Mouse (Mus musculus): ENCODE data around the gene Pnldc1. TPM values are rescaled to one million over a fixed set of nuclear protein-coding genes. Genes with fewer than 3 reads are reported as not detected.
A peak's percentile ranks its signal among the peaks of the same experiment; 100 is the strongest.
"Not testable (repeated sequence)": the region's sequence is repeated elsewhere in the genome, so short reads cannot be mapped to it uniquely, and the experiment has no call there.

Gene Pnldc1
- polyA plus RNA-seq, 1 experiment from 2014 or later = 2.0 TPM

DNA sequence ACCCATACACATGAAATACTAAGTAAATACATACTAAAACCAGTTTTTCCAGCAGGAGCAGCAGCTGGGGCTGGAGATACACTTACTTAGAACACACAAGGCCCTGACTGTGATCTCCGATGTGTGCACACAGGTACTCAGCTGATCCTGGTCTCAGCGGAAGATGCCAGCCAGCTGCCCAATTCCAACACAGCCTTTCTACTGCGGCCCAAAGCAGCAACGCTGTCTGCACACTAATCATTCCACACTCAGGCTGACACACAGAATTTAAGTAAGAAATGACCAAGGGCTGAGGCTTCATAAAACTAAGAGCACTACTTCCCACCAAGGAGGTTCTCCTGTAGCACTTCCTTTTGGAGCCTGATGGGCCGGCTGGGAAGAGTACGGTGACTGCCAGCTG, 7.7 kb downstream of the Pnldc1 start:
- peaks cover 16% of the 10 kb centered on the region for H3K4me1 ChIP-seq
- H3K4me3 ChIP-seq = no peak overlapping the region
- no peaks in the 10 kb centered on the region for H3K9me3 ChIP-seq (replicated peaks)
- 94% methylated on average over 6 of the region's 6 CpGs for WGBS
- H3K27me3 ChIP-seq (ENCODE audit: low read depth, poor library complexity, severe bottlenecking) = no peaks in the 10 kb centered on the region
- peaks cover 67% of the 10 kb centered on the region for H3K36me3 ChIP-seq
- no peak overlapping the region for H3K27ac ChIP-seq (replicated peaks)
- no peak for DNase-seq (ENCODE audit: low spot score)

DNA sequence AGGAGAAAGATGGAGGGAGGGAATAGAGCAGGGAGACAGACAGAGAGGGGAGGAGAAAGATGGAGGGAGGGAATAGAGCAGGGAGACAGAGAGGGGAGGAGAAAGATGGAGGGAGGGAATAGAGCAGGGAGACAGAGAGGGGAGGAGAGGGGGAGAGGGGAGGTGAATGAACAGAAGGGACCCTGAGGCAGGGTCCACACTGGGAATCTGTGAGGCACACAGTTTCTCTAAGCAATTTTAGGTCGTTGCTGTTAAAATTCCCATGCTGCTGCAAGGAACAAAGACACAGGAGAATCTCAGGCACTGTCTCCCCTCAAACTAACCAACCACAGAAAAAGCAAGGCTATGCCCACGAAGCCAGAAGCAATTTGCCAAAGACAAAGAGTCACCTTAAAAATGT, 11.4 kb downstream of the Pnldc1 start:
- WGBS = 40% methylated on average over 2 of the region's 2 CpGs
- H3K27me3 ChIP-seq (ENCODE audit: low read depth, poor library complexity, severe bottlenecking); H3K27ac ChIP-seq (replicated peaks); H3K9me3 ChIP-seq (replicated peaks); DNase-seq (ENCODE audit: low spot score); H3K4me3 ChIP-seq: not testable (repeated sequence)
- H3K4me1 ChIP-seq = peaks cover 10% of the 10 kb centered on the region
- H3K36me3 ChIP-seq = peaks cover 59% of the 10 kb centered on the region

DNA sequence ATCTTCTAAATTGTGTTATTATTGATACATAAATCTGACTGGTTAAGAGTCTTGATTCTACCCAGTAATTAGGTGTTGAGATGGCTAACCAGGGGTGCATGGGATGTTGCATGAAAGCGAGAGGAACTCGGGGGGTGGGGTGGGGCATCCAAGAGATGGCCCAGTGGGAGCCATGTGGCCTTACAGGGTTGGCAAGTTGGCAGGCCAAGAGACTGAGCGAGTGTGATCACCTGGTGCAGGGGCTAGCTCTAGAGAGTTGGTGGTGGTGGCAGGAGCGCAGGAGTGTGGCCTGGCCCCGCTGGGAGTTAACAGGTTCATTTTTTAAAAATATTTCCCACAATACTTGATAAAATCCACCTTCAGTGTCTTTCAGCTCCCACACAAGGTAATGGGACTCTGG, 12.4 kb downstream of the Pnldc1 start:
- WGBS = 87% methylated on average over 5 of the region's 5 CpGs
- H3K4me3 ChIP-seq = no peak overlapping the region
- no peak for DNase-seq (ENCODE audit: low spot score)
- peaks cover 52% of the 10 kb centered on the region for H3K36me3 ChIP-seq
- peak overlapping the region; percentile 52 for H3K27ac ChIP-seq (replicated peaks)
- no peaks in the 10 kb centered on the region for H3K9me3 ChIP-seq (replicated peaks)
- no peaks in the 10 kb centered on the region for H3K27me3 ChIP-seq (ENCODE audit: low read depth, poor library complexity, severe bottlenecking)
- H3K4me1 ChIP-seq = peaks cover under 1% of the 10 kb centered on the region; the same call in 1 of the 2 replicates

DNA sequence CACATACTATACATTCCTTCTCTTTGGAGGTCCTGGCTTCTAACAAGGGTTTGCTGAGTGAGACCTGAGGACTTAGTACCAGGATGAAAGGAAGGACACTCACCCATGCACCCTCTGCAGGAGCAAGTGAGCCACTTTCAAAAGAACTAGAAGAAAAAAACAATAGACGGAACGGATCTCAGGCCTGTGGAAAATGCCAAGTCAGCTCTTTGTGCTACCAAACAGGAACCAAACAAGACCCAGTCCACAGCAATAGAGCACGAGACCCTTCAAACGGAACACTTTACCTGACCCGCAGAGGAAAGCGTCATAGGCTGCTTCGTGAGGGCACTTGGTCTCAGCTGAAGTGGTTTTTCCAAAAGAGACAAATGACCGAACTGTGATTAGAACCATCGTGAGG, 18.0 kb downstream of the Pnldc1 start:
- Histone ChIP-seq H3K27ac (replicated peaks) (no peak overlapping the region), H3K36me3 (peaks cover 42% of the 10 kb centered on the region), H3K4me3 (no peak overlapping the region), H3K27me3 (ENCODE audit: low read depth, poor library complexity, severe bottlenecking) (no peaks in the 10 kb centered on the region), H3K4me1 (no peaks in the 10 kb centered on the region), H3K9me3 (replicated peaks) (no peaks in the 10 kb centered on the region)
- 91% methylated on average over 9 of the region's 9 CpGs for WGBS
- DNase-seq (ENCODE audit: low spot score) = no peak

DNA sequence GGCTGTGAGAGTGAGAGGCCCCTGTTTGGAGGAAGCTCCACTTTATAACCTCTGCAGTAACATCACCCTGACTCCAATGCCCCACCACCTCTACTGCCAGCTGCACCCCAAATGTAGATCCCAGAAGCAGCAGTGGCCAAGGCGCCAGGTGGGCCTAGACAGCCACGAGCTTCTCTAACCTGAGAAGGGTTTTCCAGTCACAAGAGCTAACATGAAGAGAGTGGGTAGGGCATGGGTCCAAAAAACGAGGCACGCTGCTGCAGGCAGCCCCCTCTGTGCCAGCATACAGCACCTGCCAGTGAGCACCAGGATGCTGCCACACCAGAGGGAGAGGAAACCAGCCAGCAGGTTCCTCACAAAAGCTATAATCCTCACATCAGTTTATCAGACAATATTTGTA, 19.0 kb downstream of the Pnldc1 start:
- Histone ChIP-seq H3K36me3 (peaks cover 35% of the 10 kb centered on the region), H3K9me3 (replicated peaks) (no peaks in the 10 kb centered on the region), H3K4me3 (no peak overlapping the region), H3K27me3 (ENCODE audit: low read depth, poor library complexity, severe bottlenecking) (no peaks in the 10 kb centered on the region), H3K27ac (replicated peaks) (no peak overlapping the region), H3K4me1 (no peaks in the 10 kb centered on the region)
- WGBS = 88% methylated on average over 4 of the region's 4 CpGs
- DNase-seq (ENCODE audit: low spot score) = no peak

DNA sequence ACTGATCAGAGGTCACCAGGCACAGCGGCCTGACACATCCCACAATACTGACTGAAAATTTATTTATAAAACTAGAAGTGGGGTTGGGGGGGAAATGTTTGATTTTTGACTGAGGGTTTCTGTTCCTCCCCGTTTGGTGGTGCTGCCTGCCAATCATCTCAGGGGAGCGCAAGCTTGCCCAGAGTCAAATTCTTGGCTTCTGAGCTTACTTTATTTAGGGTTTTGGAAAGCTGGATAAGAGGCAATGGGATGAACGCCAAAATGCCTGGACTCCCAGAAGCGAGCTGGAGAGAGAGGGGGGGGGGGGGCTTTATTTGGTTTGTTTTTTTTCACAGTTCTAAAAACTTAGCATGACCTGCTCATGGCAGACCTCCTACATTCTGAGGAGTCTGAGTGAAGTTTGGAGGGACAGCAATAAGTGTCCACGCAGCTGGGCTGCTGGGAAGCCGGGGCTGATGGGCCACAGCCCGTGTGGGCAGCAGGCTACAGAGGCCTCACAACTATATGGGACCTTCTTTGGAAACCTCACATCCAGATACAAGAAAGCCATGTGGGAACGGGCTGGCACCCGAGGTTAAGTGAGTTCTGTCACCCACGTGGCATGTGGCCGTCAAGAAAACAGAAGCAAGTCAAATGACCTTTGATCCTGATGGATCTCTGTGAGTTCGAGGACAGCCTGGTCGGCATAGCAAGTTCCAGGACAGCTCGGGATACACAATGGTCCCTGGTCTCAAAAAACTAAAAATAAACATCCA, 22.8 kb downstream of the Pnldc1 start:
- 83% methylated on average over 15 of the region's 15 CpGs for WGBS
- H3K27ac ChIP-seq (replicated peaks) = no peak overlapping the region
- no peaks in the 10 kb centered on the region for H3K27me3 ChIP-seq (ENCODE audit: low read depth, poor library complexity, severe bottlenecking)
- no peaks in the 10 kb centered on the region for H3K4me1 ChIP-seq
- no peak for DNase-seq (ENCODE audit: low spot score)
- no peak overlapping the region for H3K4me3 ChIP-seq
- H3K9me3 ChIP-seq (replicated peaks) = no peaks in the 10 kb centered on the region
- peaks cover 30% of the 10 kb centered on the region for H3K36me3 ChIP-seq

DNA sequence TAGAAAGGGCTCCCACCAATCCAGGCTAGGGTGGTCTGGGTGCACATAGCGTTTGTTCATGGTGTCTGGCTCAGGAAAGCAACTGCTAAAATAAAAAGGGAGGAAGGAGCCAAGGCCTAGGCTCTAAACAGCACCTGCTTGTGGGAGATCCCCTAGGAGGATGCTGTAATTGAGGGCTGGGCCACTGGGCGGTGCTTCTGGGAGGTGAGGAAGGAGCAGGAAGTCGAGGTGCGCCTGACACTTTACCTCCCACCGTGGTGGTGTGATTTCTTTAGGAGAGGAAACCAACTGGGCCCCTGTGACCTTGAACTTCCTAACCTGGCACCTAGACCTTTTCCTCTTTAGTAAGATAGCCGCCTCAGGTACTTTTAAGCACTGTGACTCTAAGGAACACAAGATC, 23.4 kb downstream of the Pnldc1 start:
- Histone ChIP-seq H3K9me3 (replicated peaks) (no peaks in the 10 kb centered on the region), H3K4me1 (no peaks in the 10 kb centered on the region), H3K36me3 (peaks cover 29% of the 10 kb centered on the region), H3K27me3 (ENCODE audit: low read depth, poor library complexity, severe bottlenecking) (no peaks in the 10 kb centered on the region), H3K27ac (replicated peaks) (no peak overlapping the region), H3K4me3 (no peak overlapping the region)
- no peak for DNase-seq (ENCODE audit: low spot score)
- 40% methylated on average over 6 of the region's 6 CpGs for whole genome bisulfite sequencing

DNA sequence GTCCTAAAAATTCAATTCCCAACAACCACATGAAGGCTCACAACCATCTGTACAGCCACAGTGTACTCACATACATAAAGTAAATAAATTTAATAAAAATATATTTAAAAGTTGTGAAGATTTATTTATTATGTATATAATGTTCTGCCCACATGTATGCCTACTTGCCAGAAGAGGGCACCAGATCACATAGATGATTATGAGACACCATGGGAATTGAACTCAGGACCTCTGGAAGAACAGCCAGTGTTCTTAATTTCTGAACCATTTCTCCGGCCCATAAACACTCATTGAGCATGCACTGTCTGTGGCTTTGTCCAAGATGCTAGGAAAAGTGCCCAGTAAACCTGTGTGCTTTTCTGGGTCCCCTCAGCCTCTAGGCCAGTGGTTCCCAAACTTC, 28.8 kb downstream of the Pnldc1 start:
- Histone ChIP-seq H3K27ac (replicated peaks) (no peak overlapping the region), H3K36me3 (no peaks in the 10 kb centered on the region), H3K4me1 (0 out of 2 replicates have a peak, but pooled peaks cover 4% of the 10 kb centered on the region), H3K4me3 (no peak overlapping the region), H3K27me3 (ENCODE audit: low read depth, poor library complexity, severe bottlenecking) (peaks cover 6% of the 10 kb centered on the region; the same call in 1 of the 2 replicates), H3K9me3 (replicated peaks) (no peaks in the 10 kb centered on the region)
- WGBS = 69% methylated on average over 1 of the region's 1 CpGs
- DNase-seq (ENCODE audit: low spot score) = no peak

DNA sequence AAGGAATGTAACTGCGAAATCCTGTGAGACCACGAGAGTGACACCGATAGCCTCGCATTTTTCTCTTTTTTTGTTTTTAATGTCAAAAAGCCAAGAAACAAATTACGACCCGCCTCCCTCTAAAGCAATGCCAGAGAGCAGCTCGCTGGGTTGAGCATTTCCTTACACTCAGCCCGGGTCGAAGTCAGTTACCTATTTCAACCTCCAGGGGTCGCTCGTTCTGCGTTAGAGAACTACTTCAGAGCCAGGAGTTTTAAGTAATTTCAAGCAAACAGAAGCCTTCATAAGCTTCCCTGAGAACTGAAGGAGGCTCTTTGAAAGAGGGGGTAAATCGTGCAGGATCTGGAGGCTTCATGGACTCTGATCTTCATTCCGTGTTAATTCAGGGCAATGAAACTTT, 29.9 kb downstream of the Pnldc1 start:
- Histone ChIP-seq H3K27me3 (ENCODE audit: low read depth, poor library complexity, severe bottlenecking) (peaks cover 6% of the 10 kb centered on the region; the same call in 1 of the 2 replicates), H3K4me1 (0 out of 2 replicates have a peak, but pooled peaks cover 4% of the 10 kb centered on the region), H3K36me3 (no peaks in the 10 kb centered on the region), H3K4me3 (peak overlapping the region; percentile 20), H3K27ac (replicated peaks) (no peak overlapping the region), H3K9me3 (replicated peaks) (no peaks in the 10 kb centered on the region)
- peak; percentile 78 for DNase-seq (ENCODE audit: low spot score)
- 6% methylated on average over 14 of the region's 14 CpGs for WGBS

DNA sequence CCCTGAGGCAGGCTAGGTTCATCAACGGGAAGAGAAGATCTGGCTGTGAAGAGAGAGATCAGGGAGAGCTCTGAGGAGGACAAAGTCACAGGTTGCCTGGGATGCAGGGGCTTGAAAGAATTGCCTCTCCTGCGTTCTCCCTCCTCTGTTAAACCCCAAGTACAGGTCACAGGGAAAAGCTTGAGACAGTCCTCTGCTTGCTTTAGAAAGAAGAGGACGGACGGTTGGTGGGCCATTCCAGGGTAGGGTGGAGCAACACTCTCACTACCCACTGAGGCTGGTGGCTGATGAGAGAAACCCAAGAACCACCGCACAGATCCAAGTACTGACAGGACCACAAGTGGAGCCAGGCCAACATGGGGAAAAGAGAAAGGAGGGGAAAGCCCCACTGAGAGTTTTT, 34.3 kb downstream of the Pnldc1 start, which contains the start of gene Mrgprh:
Gene Mrgprh (plus strand): TSS at position 301 of the 400 bp plus-strand sequence.
- WGBS = 82% methylated on average over 5 of the region's 5 CpGs
- H3K4me3 ChIP-seq = no peak within 1 kb of the TSS
- H3K9me3 ChIP-seq (replicated peaks) = no peaks in the 10 kb centered on the region
- no peak within 1 kb of the TSS for H3K27ac ChIP-seq (replicated peaks)
- no peaks in the 10 kb centered on the region for H3K36me3 ChIP-seq
- peaks cover 10% of the 10 kb centered on the region for H3K27me3 ChIP-seq (ENCODE audit: low read depth, poor library complexity, severe bottlenecking)
- peaks cover 4% of the 10 kb centered on the region; the same call in 1 of the 2 replicates for H3K4me1 ChIP-seq
- no peak for DNase-seq (ENCODE audit: low spot score)

DNA sequence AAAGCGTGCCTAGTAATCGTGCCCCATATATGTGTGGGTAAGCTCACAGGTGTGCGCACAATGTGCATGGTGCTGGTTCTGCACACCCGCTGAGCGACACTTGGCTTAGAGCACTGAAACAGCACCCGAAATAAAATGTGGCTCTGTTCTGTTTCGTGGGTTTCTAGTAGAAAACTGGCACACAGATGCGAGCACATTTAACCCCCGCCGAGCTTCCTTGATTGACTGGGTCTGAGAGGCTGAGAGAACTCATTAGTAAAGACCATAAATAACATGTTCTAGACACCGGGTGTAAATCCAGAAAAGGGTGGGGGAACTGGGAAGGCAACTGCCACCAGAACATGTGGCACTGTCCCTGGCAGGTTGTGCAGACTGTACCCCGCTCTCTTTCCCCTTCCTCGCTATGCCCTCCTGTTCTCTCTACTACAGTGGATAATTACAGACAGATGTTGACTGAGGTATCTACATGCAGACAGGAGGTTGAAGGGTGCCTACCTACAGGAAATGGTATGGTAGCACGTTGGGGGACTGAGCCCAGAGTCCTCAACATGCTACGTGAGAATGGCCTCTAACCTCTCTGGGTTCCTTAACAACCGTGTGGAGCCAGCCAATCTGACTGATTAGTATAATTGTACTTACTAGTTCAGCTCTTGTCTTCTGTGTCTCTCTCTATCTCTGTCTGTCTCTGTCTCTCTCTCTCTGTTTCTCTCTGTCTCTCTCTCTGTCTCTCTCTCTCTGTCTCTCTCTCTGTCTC, 37.6 kb downstream of the Pnldc1 start:
- WGBS = 78% methylated on average over 16 of the region's 16 CpGs
- H3K27me3 ChIP-seq (ENCODE audit: low read depth, poor library complexity, severe bottlenecking) = peaks cover 4% of the 10 kb centered on the region; the same call in 1 of the 2 replicates

DNA sequence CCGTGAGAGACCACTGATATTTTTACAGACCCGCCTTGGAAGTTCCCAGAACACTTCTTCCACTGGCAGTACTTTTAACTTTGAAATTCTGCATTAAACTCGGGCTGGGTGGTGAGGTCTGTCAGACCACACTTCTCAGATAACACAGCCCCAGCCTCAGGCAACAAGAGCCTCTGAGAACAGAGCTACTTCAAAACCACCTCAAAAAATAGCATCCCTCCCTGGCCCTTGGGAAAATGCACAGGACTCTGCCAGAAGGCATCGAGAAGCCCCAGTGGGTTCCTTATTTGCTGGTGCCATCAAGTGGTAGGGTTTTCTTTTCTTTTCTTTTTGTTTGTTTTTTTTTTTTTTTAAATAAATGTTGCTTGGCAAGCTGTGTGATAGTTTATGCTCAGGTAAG, 41.4 kb downstream of the Pnldc1 start:
- no peak for DNase-seq (ENCODE audit: low spot score)
- Histone ChIP-seq H3K4me1 (no peaks in the 10 kb centered on the region; the same call in 1 of the 2 replicates), H3K27me3 (ENCODE audit: low read depth, poor library complexity, severe bottlenecking) (peaks cover 4% of the 10 kb centered on the region; the same call in 1 of the 2 replicates), H3K36me3 (no peaks in the 10 kb centered on the region), H3K9me3 (replicated peaks) (no peaks in the 10 kb centered on the region), H3K27ac (replicated peaks) (no peak overlapping the region), H3K4me3 (no peak overlapping the region)
- 53% methylated on average over 4 of the region's 4 CpGs for WGBS

More for the DNA sequence above, 37.6 kb downstream of the Pnldc1 start:
- Histone ChIP-seq H3K36me3 (no peaks in the 10 kb centered on the region), H3K27ac (replicated peaks) (no peak overlapping the region), H3K9me3 (replicated peaks) (no peaks in the 10 kb centered on the region), H3K4me1 (no peaks in the 10 kb centered on the region; the same call in 1 of the 2 replicates), H3K4me3 (no peak overlapping the region)
- DNase-seq (ENCODE audit: low spot score) = no peak

DNA sequence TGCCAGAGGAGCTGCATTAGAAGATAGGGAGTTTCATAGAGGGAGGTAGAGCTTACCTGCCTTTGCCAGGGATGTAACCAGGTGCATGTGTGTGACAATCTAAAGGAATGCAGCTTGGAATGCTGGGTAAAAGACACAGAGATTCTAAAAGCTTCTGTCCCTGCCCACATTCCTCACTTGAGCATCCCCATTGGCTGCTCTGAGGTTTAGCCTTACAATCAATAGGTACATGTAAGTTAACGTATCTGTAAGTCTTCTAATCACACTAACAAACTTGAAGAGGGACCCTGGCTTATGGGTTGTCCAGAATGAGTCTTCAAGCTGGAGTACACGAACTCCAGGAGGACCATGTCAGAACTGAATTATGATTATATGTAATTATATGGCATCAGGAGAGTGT, 42.0 kb downstream of the Pnldc1 start, which contains the start of gene Mas1:
Gene Mas1 (minus strand): TSS at position 101 of the 400 bp plus-strand sequence.
- WGBS = 73% methylated on average over 2 of the region's 2 CpGs
- peaks cover 4% of the 10 kb centered on the region; the same call in 1 of the 2 replicates for H3K27me3 ChIP-seq (ENCODE audit: low read depth, poor library complexity, severe bottlenecking)
- no peak within 1 kb of the TSS for H3K27ac ChIP-seq (replicated peaks)
- H3K4me1 ChIP-seq = no peaks in the 10 kb centered on the region
- no peak for DNase-seq (ENCODE audit: low spot score)
- no peaks in the 10 kb centered on the region for H3K9me3 ChIP-seq (replicated peaks)
- no peaks in the 10 kb centered on the region for H3K36me3 ChIP-seq
- H3K4me3 ChIP-seq = no peak within 1 kb of the TSS
